Mouse (Mus musculus) forebrain, embryonic 11.5 days (tissue): ENCODE data around the gene Arxes2. TPM values are rescaled to one million over a fixed set of nuclear protein-coding genes. Genes with fewer than 3 reads are reported as not detected.
"Not testable (repeated sequence)": the region's sequence is repeated elsewhere in the genome, so short reads cannot be mapped to it uniquely, and the experiment has no call there.

Experiments
- ATAC-seq: fragments of 200-750 bp; cut with Nextera tagmentation; replicated peaks from 2 replicates; pipeline ENCODE4 v1.8.0; 2017; ENCODE audit warnings: moderate TSS enrichment; ENCODE audit not compliant: low FRiP score
- DNase-seq: peaks from one replicate; pipeline ENCODE4 v3.0.0-alpha.2; 2017; ENCODE audit warnings: low spot score
- H3K27ac ChIP-seq: fragments of 300-500 bp; sonication (generic); 2 replicates; pipeline ENCODE4 v1.5.1; 2014; ENCODE audit warnings: low read depth, low read length
- H3K27me3 ChIP-seq: fragments of 300-500 bp; sonication (generic); 2 replicates; pipeline ENCODE4 v1.6.1; 2014; ENCODE audit warnings: mild to moderate bottlenecking, low read length, mixed read lengths; ENCODE audit not compliant: control insufficient read depth, insufficient read depth
- H3K36me3 ChIP-seq: fragments of 300-500 bp; sonication (generic); 2 replicates; pipeline ENCODE4 v1.6.1; 2014; ENCODE audit warnings: mild to moderate bottlenecking, low read length, moderate library complexity, mixed read lengths; ENCODE audit not compliant: control insufficient read depth, insufficient read depth
- H3K4me1 ChIP-seq: fragments of 300-500 bp; sonication (generic); replicated peaks from 2 replicates; pipeline ENCODE4 v1.6.1; 2014; ENCODE audit warnings: low read length, mixed read lengths; ENCODE audit not compliant: control insufficient read depth, insufficient read depth
- H3K4me2 ChIP-seq: fragments of 300-500 bp; sonication (generic); 2 replicates; pipeline ENCODE4 v1.6.1; 2014; ENCODE audit warnings: low read depth, mild to moderate bottlenecking, low read length, moderate library complexity, mixed read lengths; ENCODE audit not compliant: severe bottlenecking
- H3K4me3 ChIP-seq: fragments of 300-500 bp; sonication (generic); 2 replicates; pipeline ENCODE4 v1.5.1; 2014; ENCODE audit warnings: low read depth, low read length
- H3K9ac ChIP-seq: fragments of 300-500 bp; sonication (generic); 2 replicates; pipeline ENCODE4 v1.6.1; 2014; ENCODE audit warnings: low read length
- H3K9me3 ChIP-seq: fragments of 300-500 bp; sonication (generic); 2 replicates; pipeline ENCODE4 v1.6.1; 2016; ENCODE audit warnings: low read length, mixed read lengths; ENCODE audit not compliant: control insufficient read depth
- WGBS: fragments of 180-500 bp; shearing (Covaris S2); extraction: QIAGEN DNeasy Blood & Tissue Kit; methylation state at CpG from one replicate; pipeline ENCODE4 v1.1.7; 2014; 5-methylcytosine and 5-hydroxymethylcytosine counted together
- polyA plus RNA-seq: library from polyadenylated mRNA; unstranded; fragments of >200 nt; fragmentation: Nextera tagmentation; extraction: Ambion mirVana; gene quantifications from 2 replicates; pipeline ENCODE4 v1.2.1, GENCODE M21; 2014

The Arxes2 gene
- polyA plus RNA-seq, result 117 and 122 TPM in 2 replicates

GRCm38 (mm10) chrX:135993664-135994119 is at the start of gene Arxes2:
TSS of gene Arxes2 (plus strand) at chrX:135993824.
- peak; percentile 92 for ATAC-seq
- not testable (repeated sequence) for H3K27ac ChIP-seq, H3K9me3 ChIP-seq, DNase-seq, H3K36me3 ChIP-seq, H3K27me3 ChIP-seq, H3K4me1 ChIP-seq
- peak within 1 kb of the TSS; percentile 42 for H3K4me2 ChIP-seq
- 13% methylated on average over 3 of the region's 39 CpGs for WGBS
- H3K4me3 ChIP-seq, result peak within 1 kb of the TSS; percentile 23
- H3K9ac ChIP-seq, result peak within 1 kb of the TSS; percentile 35; the same call in 1 of the 2 replicates

GRCm38 (mm10) chrX:135948699-135949437 is 44.8 kb upstream of the Arxes2 start:
- DNase-seq, result no peak
- Histone ChIP-seq H3K27me3 (no peaks in the 10 kb centered on the region), H3K9ac (no peak overlapping the region), H3K36me3 (no peaks in the 10 kb centered on the region), H3K9me3 (no peaks in the 10 kb centered on the region), H3K27ac (0 out of 2 replicates have a peak overlapping the region, but pooled peaks have one; percentile 2), H3K4me2 (no peak overlapping the region), H3K4me3 (no peak overlapping the region), H3K4me1 (no peaks in the 10 kb centered on the region)
- ATAC-seq, result 0 out of 2 replicates have a peak, but pooled peaks have one; percentile 33
- WGBS, result 67% methylated on average over 1 of the region's 1 CpGs

- Histone ChIP-seq H3K4me3 (no peak overlapping the region), H3K9ac (no peak overlapping the region), H3K9me3 (no peaks in the 10 kb centered on the region), H3K4me1 (no peaks in the 10 kb centered on the region), H3K27me3 (no peaks in the 10 kb centered on the region), H3K36me3 (no peaks in the 10 kb centered on the region), H3K27ac (no peak overlapping the region), H3K4me2 (no peak overlapping the region)
- ATAC-seq (no peak; the same call in 1 of the 2 replicates), DNase-seq (no peak)
- 79% methylated on average over 1 of the region's 1 CpGs for WGBS
Measured at GRCm38 (mm10) chrX:135956988-135957690, 36.5 kb upstream of the Arxes2 start.

GRCm38 (mm10) chrX:135957691-135958081 is 35.9 kb upstream of the Arxes2 start:
- no peaks in the 10 kb centered on the region for H3K27me3 ChIP-seq
- ATAC-seq (peak; percentile 61; the same call in 1 of the 2 replicates), DNase-seq (no peak)
- no peaks in the 10 kb centered on the region for H3K36me3 ChIP-seq
- peak overlapping the region; percentile 10; the same call in 1 of the 2 replicates for H3K27ac ChIP-seq
- H3K4me2 ChIP-seq, result no peak overlapping the region
- no peak overlapping the region for H3K4me3 ChIP-seq
- H3K4me1 ChIP-seq, result no peaks in the 10 kb centered on the region
- no peaks in the 10 kb centered on the region for H3K9me3 ChIP-seq
- WGBS, result 82% methylated on average over 2 of the region's 2 CpGs
- H3K9ac ChIP-seq, result no peak overlapping the region

- WGBS, result 86% methylated on average over 7 of the region's 7 CpGs
- ATAC-seq, result no peak
- no peak overlapping the region for H3K9ac ChIP-seq
- no peak overlapping the region for H3K27ac ChIP-seq
- no peak overlapping the region for H3K4me3 ChIP-seq
- H3K27me3 ChIP-seq, result no peaks in the 10 kb centered on the region
- no peaks in the 10 kb centered on the region for H3K4me1 ChIP-seq
- no peaks in the 10 kb centered on the region for H3K36me3 ChIP-seq
- no peak overlapping the region for H3K4me2 ChIP-seq
- no peak for DNase-seq
- H3K9me3 ChIP-seq, result no peaks in the 10 kb centered on the region
Measured at GRCm38 (mm10) chrX:135958589-135959225, 34.9 kb upstream of the Arxes2 start.

DNA sequence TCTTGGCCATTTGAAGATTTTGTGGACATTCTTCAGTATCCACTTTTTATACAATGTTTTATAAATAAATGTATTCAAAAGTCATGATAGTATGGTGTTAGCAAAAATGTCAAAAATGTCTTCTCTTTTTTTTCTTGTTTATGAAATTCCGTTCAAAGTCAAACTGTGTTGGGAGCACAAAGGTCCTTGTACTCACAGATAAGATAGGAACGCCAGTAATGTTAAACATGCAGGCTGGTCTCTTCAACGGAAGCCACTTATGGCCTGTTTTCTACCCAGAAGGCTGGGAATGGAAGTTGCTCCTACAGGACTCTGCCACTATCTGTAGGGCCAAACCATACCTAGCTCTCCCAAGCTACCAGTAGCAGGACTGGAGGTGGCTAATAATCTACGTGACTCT is 34.1 kb upstream of the Arxes2 start:
- no peaks in the 10 kb centered on the region for H3K36me3 ChIP-seq
- no peak overlapping the region for H3K27ac ChIP-seq
- no peak overlapping the region for H3K9ac ChIP-seq
- WGBS, result 92% methylated on average over 4 of the region's 4 CpGs
- H3K4me3 ChIP-seq, result no peak overlapping the region
- DNase-seq, result no peak
- no peaks in the 10 kb centered on the region for H3K4me1 ChIP-seq
- H3K27me3 ChIP-seq, result no peaks in the 10 kb centered on the region
- ATAC-seq, result no peak
- H3K9me3 ChIP-seq, result no peaks in the 10 kb centered on the region
- H3K4me2 ChIP-seq, result no peak overlapping the region

GRCm38 (mm10) chrX:135962342-135962741 is 31.3 kb upstream of the Arxes2 start:
- H3K4me3 ChIP-seq, result no peak overlapping the region
- DNase-seq (no peak), ATAC-seq (no peak)
- 48% methylated on average over 2 of the region's 2 CpGs for WGBS
- no peaks in the 10 kb centered on the region for H3K27me3 ChIP-seq
- no peak overlapping the region for H3K27ac ChIP-seq
- no peak overlapping the region for H3K4me2 ChIP-seq
- H3K4me1 ChIP-seq, result no peaks in the 10 kb centered on the region
- no peak overlapping the region for H3K9ac ChIP-seq
- H3K36me3 ChIP-seq, result no peaks in the 10 kb centered on the region
- H3K9me3 ChIP-seq, result no peaks in the 10 kb centered on the region

- Histone ChIP-seq H3K4me2 (no peak overlapping the region), H3K36me3 (no peaks in the 10 kb centered on the region), H3K9me3 (no peaks in the 10 kb centered on the region), H3K9ac (no peak overlapping the region), H3K4me3 (no peak overlapping the region), H3K4me1 (no peaks in the 10 kb centered on the region), H3K27ac (no peak overlapping the region), H3K27me3 (no peaks in the 10 kb centered on the region)
- DNase-seq, result no peak
- peak; percentile 49; the same call in 1 of the 2 replicates for ATAC-seq
- 29% methylated on average over 6 of the region's 6 CpGs for WGBS
Measured at GRCm38 (mm10) chrX:135963130-135963529, 30.5 kb upstream of the Arxes2 start.
